Mouse (Mus musculus): ENCODE measurements around the gene Efna2. TPM values are rescaled to one million over a fixed set of nuclear protein-coding genes. Genes with fewer than 3 reads are reported as not detected.
A peak's percentile ranks its signal among the peaks of the same experiment; 100 is the strongest.
"Not testable (repeated sequence)": the region's sequence is repeated elsewhere in the genome, so short reads cannot be mapped to it uniquely, and the experiment has no call there.

Efna2 gene
- total RNA-seq, 2 experiments from 2014 or later = 14.8 TPM

GRCm38 (mm10) chr10:80166136-80166535 lies 13.1 kb upstream of the Efna2 start:
- DNase-seq (ENCODE audit: low spot score in 2 of 2) = not testable (repeated sequence)

GRCm38 (mm10) chr10:80167460-80168037 lies 11.7 kb upstream of the Efna2 start:
- DNase-seq (ENCODE audit: low spot score in 2 of 2) = peak; percentile 99

GRCm38 (mm10) chr10:80168038-80168661 lies 11.1 kb upstream of the Efna2 start:
- peak; percentile 89 to 92 for DNase-seq (ENCODE audit: low spot score in 2 of 2)

GRCm38 (mm10) chr10:80169070-80169469 lies 10.2 kb upstream of the Efna2 start:
- DNase-seq (ENCODE audit: low spot score in 2 of 2) = no peak

- DNase-seq (ENCODE audit: low spot score in 2 of 2) = no peak
Measured at GRCm38 (mm10) chr10:80169651-80170050, 9.6 kb upstream of the Efna2 start.

- DNase-seq (ENCODE audit: low spot score in 2 of 2) = no peak
Measured at GRCm38 (mm10) chr10:80170052-80170451, 9.2 kb upstream of the Efna2 start.

GRCm38 (mm10) chr10:80170601-80171021 lies 8.7 kb upstream of the Efna2 start:
- no peak for DNase-seq (ENCODE audit: low spot score in 2 of 2)

- DNase-seq (ENCODE audit: low spot score in 2 of 2) = no peak
Measured at GRCm38 (mm10) chr10:80171252-80171651, 8.0 kb upstream of the Efna2 start.

GRCm38 (mm10) chr10:80171760-80172526 lies 7.3 kb upstream of the Efna2 start:
- no peak for DNase-seq (ENCODE audit: low spot score in 2 of 2)

- peak; percentile 91 to 92 for DNase-seq (ENCODE audit: low spot score in 2 of 2)
Measured at GRCm38 (mm10) chr10:80172527-80173292, 6.6 kb upstream of the Efna2 start, which contains the start of gene 1600002K03Rik. TSS of gene 1600002K03Rik (plus strand) at chr10:80172944.

- DNase-seq (ENCODE audit: low spot score in 2 of 2) = no peak
Measured at GRCm38 (mm10) chr10:80173358-80173757, 5.9 kb upstream of the Efna2 start.

GRCm38 (mm10) chr10:80173955-80174640 lies 5.2 kb upstream of the Efna2 start:
- no peak for DNase-seq (ENCODE audit: low spot score in 2 of 2)

- DNase-seq (ENCODE audit: low spot score in 2 of 2) = no peak
Measured at GRCm38 (mm10) chr10:80174705-80175104, 4.6 kb upstream of the Efna2 start.

- DNase-seq (ENCODE audit: low spot score in 2 of 2) = no peak
Measured at GRCm38 (mm10) chr10:80175536-80176269, 3.6 kb upstream of the Efna2 start.

GRCm38 (mm10) chr10:80176270-80176834 lies 2.9 kb upstream of the Efna2 start:
- DNase-seq (ENCODE audit: low spot score in 2 of 2) = no peak

GRCm38 (mm10) chr10:80177441-80178279 lies 1.6 kb upstream of the Efna2 start:
- DNase-seq (ENCODE audit: low spot score in 2 of 2) = no peak

GRCm38 (mm10) chr10:80180288-80180687 lies 1.0 kb downstream of the Efna2 start:
- no peak for DNase-seq (ENCODE audit: low spot score in 2 of 2)

GRCm38 (mm10) chr10:80180823-80181222 lies 1.5 kb downstream of the Efna2 start:
- DNase-seq (ENCODE audit: low spot score in 2 of 2) = no peak

GRCm38 (mm10) chr10:80182547-80182946 lies 3.3 kb downstream of the Efna2 start:
- DNase-seq (ENCODE audit: low spot score in 2 of 2) = no peak

All from layer of hippocampus, postnatal 14 days (tissue).